Mouse (Mus musculus) bone marrow macrophage, adult 2 months (primary cell): Measurements from ENCODE around the gene Gm17581.

Experiments used
- CTCF ChIP-seq: IDR thresholded peaks from 2 replicates; pipeline ENCODE4 v1.5.1; 2012; ENCODE audit warnings: low read depth, mild to moderate bottlenecking, low read length, moderate library complexity
- POLR2A ChIP-seq: IDR thresholded peaks from 2 replicates; pipeline ENCODE4 v1.6.1; 2012; ENCODE audit warnings: mild to moderate bottlenecking, low read depth, low read length, borderline replicate concordance

GRCm38 (mm10) chr2:155724526-155724925, 11.1 kb downstream of the Gm17581 start:
- TF ChIP-seq CTCF (no peak), POLR2A (no peak)
